8 mouse cellular contexts compared by ENCODE assay signal in the genomic region with DNA sequence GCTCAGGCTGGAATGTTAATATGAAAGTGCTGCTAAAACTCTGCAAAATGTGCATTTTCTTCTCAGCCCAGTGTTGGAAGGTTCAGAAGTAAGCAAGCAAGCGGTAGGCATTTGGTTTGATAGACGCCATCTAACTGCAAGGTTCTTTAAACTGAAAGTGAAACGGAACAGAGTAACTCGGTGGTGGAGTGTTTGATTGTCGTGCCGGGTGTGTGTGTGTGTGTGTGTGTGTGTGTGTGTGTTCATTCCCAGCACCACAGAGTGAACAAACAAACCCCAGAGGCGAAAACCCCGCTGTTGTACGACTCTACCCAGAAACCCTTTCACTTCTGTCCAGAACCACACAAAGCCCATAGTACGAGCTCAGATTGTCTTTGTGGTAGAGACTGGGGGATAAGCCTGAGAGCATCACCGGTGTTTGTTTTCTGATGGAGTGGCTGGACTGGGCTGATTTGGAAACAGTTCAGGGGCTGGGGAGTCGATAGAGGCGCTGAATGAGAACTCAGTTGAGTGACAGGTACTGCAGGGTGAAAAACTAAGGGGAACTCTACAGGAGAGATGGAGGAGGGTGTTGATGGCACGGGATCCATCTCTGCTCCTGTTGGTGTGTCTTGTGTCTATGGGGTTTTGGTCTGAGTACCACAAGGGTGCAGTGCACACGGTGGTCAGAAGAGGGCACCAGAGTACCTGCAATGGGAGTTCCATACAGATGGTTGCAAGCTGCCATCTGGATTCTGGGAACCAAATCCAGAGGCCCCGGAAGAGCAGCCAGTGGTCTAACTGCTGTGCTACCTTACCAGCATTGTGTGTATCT. TPM values are rescaled to one million over a fixed set of nuclear protein-coding genes. Genes with fewer than 3 reads are reported as not detected.
DNase-seq lines count a peak whose midpoint lies in the region; TF ChIP-seq lines count a peak whose summit lies in the region.

No protein-coding gene starts in this region.

- H3K4me3 ChIP-seq in gastrocnemius, adult 2 months: peak overlapping the region; percentile 90
- H3K4me3 ChIP-seq in megakaryocyte, embryonic 14.5 days (replicated peaks): peak overlapping the region; percentile 100

- no peaks in the 10 kb centered on the region for H3K27me3 ChIP-seq in megakaryocyte, embryonic 14.5 days (replicated peaks)

- no peak; the same call in 1 of the 2 replicates for TF ChIP-seq CTCF in gastrocnemius, adult 2 months (IDR thresholded peaks at IDR 0.05)

- H3K9me3 ChIP-seq in megakaryocyte, embryonic 14.5 days: peaks cover 13% of the 10 kb centered on the region

- H3K36me3 ChIP-seq in megakaryocyte, embryonic 14.5 days (replicated peaks; ENCODE audit: low read length): peaks cover 38% of the 10 kb centered on the region

- H3K27ac ChIP-seq in gastrocnemius, adult 2 months: peak overlapping the region; percentile 89

- intact Hi-C loops in gastrocnemius, adult 2 months (cut with DNase I): loop anchor here (2.0 to 10.0 kb wide), 4 partner anchors 74 to 384 kb away; partner anchors contain the start of gene 2210016F16Rik

- DNase-seq in WW6 (ENCODE audit: low read depth, low spot score): peak; percentile 87
- peak; percentile 85 to 93 for DNase-seq in cerebellum, postnatal 4 days (ENCODE audit: low spot score in 2 of 2)
- DNase-seq in gastrocnemius, adult 2 months: peak; percentile 88
- DNase-seq in hindlimb bud, embryonic 11.5 days (ENCODE audit: extremely low spot score, low read depth, low spot score): peak; percentile 91
- peak; percentile 80 to 88 for DNase-seq in left cerebral cortex, adult 8-10 months (ENCODE audit: low spot score in 2 of 2)
- DNase-seq in right cerebral cortex, postnatal 10 days (ENCODE audit: low spot score in 2 of 2): peak; percentile 91 to 93
- peak; percentile 82 for DNase-seq in urinary bladder, postnatal 25 days (ENCODE audit: low spot score)

- peaks cover 19% of the 10 kb centered on the region for H3K4me1 ChIP-seq in megakaryocyte, embryonic 14.5 days

RNA-seq across cellular contexts. Expression of gene Idnk, which starts 0.9 kb away (rescaled TPM):
- total RNA-seq in gastrocnemius, adult 2 months (2021): 10 to 100 TPM in 1 of 2 experiments, 1 to 10 TPM in 1; 8.0 to 10.8 TPM
- total RNA-seq in left cerebral cortex, adult 8-10 months (2022): 10 to 100 TPM; 25.9 to 29.9 (median 28.5) TPM
- polyA plus RNA-seq in megakaryocyte, embryonic 14.5 days (2012; ENCODE audit: insufficient read depth, low replicate concordance): 3.4 and 15.6 TPM in 2 replicates

RNA-seq across cellular contexts. Expression of gene Hnrnpa0, which starts 29.9 kb away (rescaled TPM):
- total RNA-seq in gastrocnemius, adult 2 months (2021): 10 to 100 TPM; 31.1 to 37.7 TPM
- 100 to 1,000 TPM; 113 to 127 (median 121) TPM for total RNA-seq in left cerebral cortex, adult 8-10 months (2022)
- 352 and 532 TPM in 2 replicates for polyA plus RNA-seq in megakaryocyte, embryonic 14.5 days (2012; ENCODE audit: insufficient read depth, low replicate concordance)

RNA-seq across cellular contexts. Expression of gene Klhl3, which starts 44.9 kb away (rescaled TPM):
- under 1 TPM; 0.36 to 0.67 TPM for total RNA-seq in gastrocnemius, adult 2 months (2021)
- 10 to 100 TPM; 24.6 to 30.1 (median 26.5) TPM for total RNA-seq in left cerebral cortex, adult 8-10 months (2022)
- not detected in 2 replicates for polyA plus RNA-seq in megakaryocyte, embryonic 14.5 days (2012; ENCODE audit: insufficient read depth, low replicate concordance)

RNA-seq across cellular contexts. Expression of gene Ubqln1, which starts 57.1 kb away (rescaled TPM):
- 10 to 100 TPM; 49.0 to 51.9 TPM for total RNA-seq in gastrocnemius, adult 2 months (2021)
- 100 to 1,000 TPM; 146 to 154 (median 149) TPM for total RNA-seq in left cerebral cortex, adult 8-10 months (2022)
- polyA plus RNA-seq in megakaryocyte, embryonic 14.5 days (2012; ENCODE audit: insufficient read depth, low replicate concordance): 33.9 and 40.9 TPM in 2 replicates

Comparison
In these comparisons a context has a peak if more than half of its experiments do, and no peak if none do; other contexts are left out.
1. Peak in every context shown above with its lines: DNase-seq, H3K4me3 ChIP-seq and H3K27ac ChIP-seq.
2. RNA of gene Klhl3, which starts 44.9 kb away (total RNA-seq): 24.6 to 30.1 TPM in left cerebral cortex, adult 8-10 months; 0.36 to 0.67 TPM in gastrocnemius, adult 2 months; every median in the first group is over 10 times any median in the second.